Mouse (Mus musculus): ENCODE results near the gene Mief2.

- no peak for TF ChIP-seq POLR2A (IDR thresholded peaks at IDR 0.05; ENCODE audit: control insufficient read depth in 1 of 2, insufficient read depth in 1 of 2, low read depth in 1 of 2, low read length in 2 of 2, poor library complexity in 1 of 2)
- no peak for TF ChIP-seq CTCF (IDR thresholded peaks at IDR 0.05 in 2 of 3, conservative IDR thresholded peaks at IDR 0.05 in 1 of 3; ENCODE audit: control insufficient read depth in 1 of 3, insufficient read depth in 1 of 3, low read depth in 2 of 3, low read length in 3 of 3, poor library complexity in 1 of 3, severe bottlenecking in 1 of 3)
- TF ChIP-seq CHD2 (IDR thresholded peaks at IDR 0.05; ENCODE audit: low read length): no peak
- TF ChIP-seq MAFK (IDR thresholded peaks at IDR 0.05; ENCODE audit: borderline replicate concordance, low read depth, low read length): no peak
- TF ChIP-seq ZMIZ1 (IDR thresholded peaks at IDR 0.05; ENCODE audit: low read depth, low read length): no peak
- TF ChIP-seq USF2 (IDR thresholded peaks at IDR 0.05; ENCODE audit: borderline replicate concordance in 1 of 2, insufficient read depth in 1 of 2, low read depth in 1 of 2, low read length in 2 of 2): no peak
- TF ChIP-seq GATA1 (IDR thresholded peaks at IDR 0.05; ENCODE audit: low read depth, low read length): no peak
- TF ChIP-seq TBP (IDR thresholded peaks at IDR 0.05; ENCODE audit: low read depth, low read length): no peak
- TF ChIP-seq ZNF384 (IDR thresholded peaks at IDR 0.05; ENCODE audit: low read depth, low read length): no peak
- TF ChIP-seq ELF1 (IDR thresholded peaks at IDR 0.05; ENCODE audit: low read depth, low read length): no peak
- TF ChIP-seq RCOR1 (IDR thresholded peaks at IDR 0.05; ENCODE audit: low read depth, low read length): no peak
- TF ChIP-seq SIN3A (IDR thresholded peaks at IDR 0.05; ENCODE audit: low read length): no peak
- no peak for TF ChIP-seq EP300 (IDR thresholded peaks at IDR 0.05; ENCODE audit: low read depth in 1 of 2, low read length in 2 of 2)
- TF ChIP-seq POLR2AphosphoS5 (IDR thresholded peaks at IDR 0.05; ENCODE audit: borderline replicate concordance, low read depth, low read length): no peak
These were observed 19.6 kb upstream of the Mief2 start for GRCm38 (mm10) chr11:60708631-60709030.

All from MEL (cell line).